Mouse (Mus musculus): ENCODE measurements around the gene Enox2.

- TF ChIP-seq CTCF (IDR thresholded peaks at IDR 0.05; ENCODE audit: low read depth, low read length): no peak
- no peak for TF ChIP-seq POLR2A (IDR thresholded peaks at IDR 0.05; ENCODE audit: insufficient read depth, low read length)
- TF ChIP-seq EP300 (IDR thresholded peaks at IDR 0.05; ENCODE audit: insufficient read depth, low read depth, low read length): no peak
These were observed 191.8 kb downstream of the Enox2 start for GRCm38 (mm10) chrX:49096249-49096648.

Measured in ES-Bruce4 (cell line).